Mouse (Mus musculus): ENCODE results near the gene Gm17617. TPM values are rescaled to one million over a fixed set of nuclear protein-coding genes. Genes with fewer than 3 reads are reported as not detected.

Gene Gm17617
- total RNA-seq (2014; fragmentation: Nextera tagmentation), result not detected in 2 replicates
- not detected in 2 replicates for total RNA-seq (2017)

DNA sequence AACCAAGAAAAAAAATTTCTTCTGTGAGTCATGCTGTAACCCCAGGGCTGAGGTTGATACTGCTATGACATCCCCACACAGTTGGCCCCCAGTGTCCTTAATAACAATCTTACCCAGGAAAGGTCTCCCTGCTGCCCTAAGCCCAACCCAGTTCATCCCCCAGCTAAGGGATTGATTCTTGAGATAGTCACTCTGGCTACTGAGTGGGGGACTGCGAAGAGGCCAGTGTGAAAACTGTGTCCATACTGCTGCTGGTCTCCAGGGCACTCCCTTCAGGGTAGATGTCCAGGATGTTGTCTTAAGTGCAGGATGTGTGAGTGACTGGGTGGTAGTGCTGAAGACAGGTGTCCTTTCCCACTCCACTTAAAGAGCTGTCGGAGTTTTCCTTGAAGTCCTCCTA, at the start of gene Gm17617:
Gm17617 (minus strand) TSS at position 101 of the 400 bp plus-strand sequence.
- ATAC-seq (replicated peaks; ENCODE audit: low FRiP score, low TSS enrichment, poor library complexity, severe bottlenecking), result no peak

DNA sequence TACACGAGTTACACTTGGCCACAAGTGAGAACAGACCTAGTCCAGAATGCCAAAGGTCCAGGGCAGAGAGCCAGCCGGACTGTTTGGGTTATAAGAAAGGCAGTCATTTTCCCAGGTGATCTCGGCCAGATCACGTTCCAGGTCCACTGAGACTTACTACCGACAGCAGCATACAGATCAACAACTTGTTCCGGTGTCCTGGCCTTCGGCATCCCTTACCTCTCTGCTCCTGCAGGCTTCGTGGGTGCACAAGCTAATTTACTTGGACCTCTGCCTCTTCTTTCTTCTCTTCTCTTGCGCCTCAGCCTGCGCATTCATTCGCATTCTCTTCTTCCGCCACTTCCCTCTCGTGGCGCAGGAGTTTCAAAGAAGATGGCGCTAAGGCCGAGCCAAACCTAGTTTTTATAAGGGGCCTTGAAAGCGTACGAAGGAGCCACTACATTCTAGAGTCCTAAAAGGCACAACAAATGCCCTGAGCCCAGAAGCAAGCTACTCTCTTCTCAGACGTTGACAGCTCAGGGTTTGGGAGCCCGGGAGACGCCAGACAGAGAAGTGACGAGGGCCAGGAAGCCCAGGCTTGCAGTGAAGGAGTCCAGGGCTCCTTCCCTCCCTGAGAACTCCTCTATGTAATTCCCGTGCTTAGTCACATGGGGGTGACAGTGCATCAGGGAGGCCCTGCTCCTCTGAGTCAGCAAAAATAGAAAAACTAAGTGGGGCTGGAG, 49.0 kb upstream of the Gm17617 start:
- peak; percentile 90 for ATAC-seq (replicated peaks; ENCODE audit: low FRiP score, low TSS enrichment, poor library complexity, severe bottlenecking)

DNA sequence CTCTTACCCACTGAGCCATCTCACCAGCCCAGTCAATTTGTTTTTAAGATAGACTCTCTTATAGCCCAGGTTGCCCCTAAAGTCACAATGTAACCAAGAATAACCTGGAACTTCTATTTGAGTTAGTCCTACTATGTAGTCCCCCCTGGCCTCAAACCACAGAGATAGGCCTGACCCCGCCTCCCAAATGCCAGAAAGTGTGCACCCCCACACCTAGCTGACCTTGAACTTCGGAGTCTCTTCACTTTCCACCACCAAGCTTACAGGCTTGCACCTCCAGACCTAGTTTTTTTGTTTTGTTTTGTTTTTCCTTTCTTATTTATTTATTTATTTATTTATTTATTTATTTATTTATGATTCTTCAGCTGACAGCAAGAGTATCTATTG, 48.4 kb upstream of the Gm17617 start:
- ATAC-seq (replicated peaks; ENCODE audit: low FRiP score, low TSS enrichment, poor library complexity, severe bottlenecking), result no peak

DNA sequence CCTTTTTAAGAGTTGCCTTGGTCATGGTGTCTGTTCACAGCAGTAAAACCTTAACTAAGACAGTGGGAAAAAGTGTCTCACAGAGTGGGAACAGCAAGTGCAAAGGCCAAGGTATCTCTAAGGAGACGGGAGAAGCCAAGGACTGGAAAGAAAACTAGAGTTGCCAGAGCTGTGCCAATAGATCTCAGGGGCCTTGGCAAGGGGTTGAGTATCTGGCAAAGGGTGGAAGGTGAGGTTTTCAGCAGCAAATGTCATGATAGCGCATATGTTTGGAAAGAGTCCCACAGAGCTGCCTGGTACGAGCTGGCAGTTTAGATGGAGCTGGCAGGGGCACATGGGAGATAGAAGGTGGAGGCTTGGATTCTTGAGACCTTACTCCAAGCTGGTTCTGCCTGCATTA, 46.2 kb upstream of the Gm17617 start:
- peak; percentile 25; the same call in 1 of the 2 replicates for ATAC-seq (replicated peaks; ENCODE audit: low FRiP score, low TSS enrichment, poor library complexity, severe bottlenecking)

DNA sequence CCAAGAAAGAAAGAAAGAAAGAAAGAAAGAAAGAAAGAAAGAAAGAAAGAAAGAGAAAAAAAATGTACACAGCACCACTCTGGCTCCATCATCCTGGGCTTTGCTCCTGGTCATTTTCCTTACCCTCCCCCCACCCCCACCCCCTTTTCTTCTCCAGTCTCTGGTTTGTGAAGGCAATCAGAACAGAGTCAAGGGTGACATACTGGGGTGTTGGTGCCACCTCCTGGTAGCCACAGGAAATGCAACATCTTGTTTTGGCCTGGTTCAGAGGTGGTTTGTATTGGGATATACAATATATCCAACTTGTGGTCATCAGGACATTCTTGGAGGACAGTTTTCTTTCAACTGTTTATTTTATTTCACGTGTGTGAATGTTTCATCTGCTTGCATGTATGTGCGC, 45.2 kb upstream of the Gm17617 start:
- ATAC-seq (replicated peaks; ENCODE audit: low FRiP score, low TSS enrichment, poor library complexity, severe bottlenecking), result peak; percentile 43; the same call in 1 of the 2 replicates

DNA sequence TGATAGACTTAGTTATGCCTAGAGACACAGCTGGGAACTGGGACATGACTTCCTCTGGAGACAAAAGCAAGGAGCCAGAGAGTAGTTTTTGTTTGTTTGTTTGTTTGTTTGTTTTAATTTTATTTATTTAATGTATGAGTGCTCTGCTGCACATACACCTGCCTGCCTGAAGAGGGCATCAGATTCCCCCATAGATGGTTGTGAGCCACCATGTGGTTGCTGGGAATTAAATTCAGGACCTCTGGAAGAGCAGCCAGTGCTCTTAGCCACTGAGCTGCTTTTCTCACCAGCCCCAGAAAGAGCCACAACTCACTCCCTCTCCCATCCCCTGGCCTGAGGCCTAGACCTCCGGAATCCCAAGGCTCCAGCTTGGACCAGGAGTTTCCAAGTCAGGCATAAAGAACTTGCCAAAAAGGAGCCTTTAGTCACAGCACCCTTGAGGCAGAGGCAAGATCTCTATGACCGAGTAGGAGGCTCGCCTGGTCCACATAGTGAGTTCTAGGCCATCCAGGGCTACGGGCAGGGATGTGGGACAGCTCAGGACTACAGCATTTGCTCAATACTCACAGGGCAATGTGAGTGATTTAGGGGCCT, 44.7 kb upstream of the Gm17617 start:
- ATAC-seq (replicated peaks; ENCODE audit: low FRiP score, low TSS enrichment, poor library complexity, severe bottlenecking), result no peak

DNA sequence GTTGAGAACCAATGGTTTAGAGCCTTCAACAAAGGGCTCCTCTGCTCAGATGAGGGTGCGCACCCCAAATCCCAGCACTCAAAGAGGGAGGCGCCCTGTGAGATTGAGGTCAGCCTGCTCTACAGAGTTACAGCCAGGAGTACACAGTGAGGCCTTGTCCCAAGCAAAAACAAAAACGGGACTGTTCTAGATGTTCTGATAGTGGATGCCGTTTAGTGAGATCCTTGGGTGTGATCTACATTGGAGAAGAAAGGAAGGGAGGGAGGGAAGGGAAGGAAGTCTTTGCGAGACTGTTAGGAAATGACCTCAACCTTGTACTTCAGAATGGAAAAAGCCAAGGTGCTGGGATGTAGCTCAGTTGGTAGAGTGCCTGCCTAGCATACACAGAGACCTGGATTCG, 42.9 kb upstream of the Gm17617 start:
- ATAC-seq (replicated peaks; ENCODE audit: low FRiP score, low TSS enrichment, poor library complexity, severe bottlenecking), result no peak

DNA sequence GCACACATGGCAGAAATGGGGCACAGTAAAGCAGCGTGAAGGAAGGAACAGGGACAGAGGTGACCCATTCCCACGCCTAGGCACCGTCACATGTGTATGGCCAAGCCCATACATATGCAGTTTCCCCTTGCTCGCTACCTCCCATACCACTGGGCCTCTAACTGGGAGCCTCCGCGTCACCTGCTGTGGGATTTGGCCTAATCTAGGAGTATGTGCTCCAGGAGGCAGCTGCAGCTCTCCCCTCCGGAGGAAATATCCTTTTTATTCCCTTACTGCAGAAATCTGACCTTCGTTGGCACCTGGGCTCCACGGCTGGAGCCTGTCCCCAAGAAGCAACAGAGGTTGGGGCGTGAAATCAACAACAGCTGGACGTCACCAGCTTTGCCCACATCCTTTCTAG, 41.0 kb upstream of the Gm17617 start:
- no peak for ATAC-seq (replicated peaks; ENCODE audit: low FRiP score, low TSS enrichment, poor library complexity, severe bottlenecking)

DNA sequence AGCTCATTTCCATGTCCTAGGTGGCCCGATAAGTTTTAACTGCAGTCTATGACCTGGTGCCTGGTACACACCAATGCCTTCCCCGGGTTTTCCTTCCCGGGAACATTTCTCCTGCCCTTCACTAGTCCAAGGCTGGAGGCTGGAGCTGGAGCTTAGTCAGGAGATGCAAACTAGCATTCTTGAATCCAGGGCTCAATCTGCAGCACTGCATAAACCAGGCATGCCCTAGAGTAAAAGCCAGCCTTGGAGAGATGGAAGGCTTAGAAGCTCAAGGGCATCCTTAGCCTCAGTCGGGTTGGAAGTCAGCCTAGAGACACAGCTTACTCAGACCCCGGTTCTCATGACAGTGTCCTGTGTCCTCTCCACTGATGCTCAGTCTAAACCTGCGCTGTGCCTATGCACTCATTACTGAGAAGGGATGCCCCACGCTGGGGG, 39.0 kb upstream of the Gm17617 start:
- no peak for ATAC-seq (replicated peaks; ENCODE audit: low FRiP score, low TSS enrichment, poor library complexity, severe bottlenecking)

DNA sequence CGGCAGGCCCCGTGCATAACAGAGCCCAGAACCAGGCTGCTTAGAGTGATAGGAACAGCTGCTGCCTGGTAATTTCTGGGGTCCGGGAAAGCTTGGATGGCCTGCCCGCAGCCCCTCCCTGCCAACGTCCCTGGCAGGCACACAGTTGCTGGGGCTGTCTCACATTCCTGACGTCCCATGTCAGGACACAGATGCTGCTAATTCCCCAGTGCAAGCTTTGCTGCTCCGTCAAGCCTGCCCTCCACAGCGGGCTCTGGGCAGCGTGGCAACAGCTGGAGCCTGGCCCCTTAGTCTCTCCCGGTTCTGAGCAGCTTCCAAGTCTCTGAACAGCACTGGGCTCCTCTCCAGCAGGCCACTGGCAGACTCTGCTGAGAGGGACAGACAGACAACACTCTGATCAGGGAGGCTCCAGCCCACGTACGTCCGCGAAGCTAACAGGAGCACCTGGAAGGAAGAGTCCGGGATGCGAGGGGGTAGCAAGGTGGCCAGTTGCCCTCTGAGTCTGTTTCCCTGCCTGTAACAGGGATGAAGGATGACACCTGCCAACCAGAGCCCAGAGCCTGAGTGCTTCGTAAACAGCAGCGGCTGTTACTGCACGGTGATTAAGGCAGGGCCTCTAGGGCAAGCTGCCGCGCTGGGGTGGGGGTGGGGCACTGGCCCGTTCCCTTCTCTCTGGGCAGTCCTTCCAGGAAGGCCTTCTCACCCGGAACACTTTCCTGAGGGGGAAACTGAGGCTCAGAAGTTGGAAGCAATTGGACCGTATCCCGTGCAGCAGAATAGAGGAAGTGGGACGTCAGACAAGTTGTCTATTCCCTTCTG, 38.4 kb upstream of the Gm17617 start:
- ATAC-seq (replicated peaks; ENCODE audit: low FRiP score, low TSS enrichment, poor library complexity, severe bottlenecking), result 0 out of 2 replicates have a peak, but pooled peaks have one; percentile 28

DNA sequence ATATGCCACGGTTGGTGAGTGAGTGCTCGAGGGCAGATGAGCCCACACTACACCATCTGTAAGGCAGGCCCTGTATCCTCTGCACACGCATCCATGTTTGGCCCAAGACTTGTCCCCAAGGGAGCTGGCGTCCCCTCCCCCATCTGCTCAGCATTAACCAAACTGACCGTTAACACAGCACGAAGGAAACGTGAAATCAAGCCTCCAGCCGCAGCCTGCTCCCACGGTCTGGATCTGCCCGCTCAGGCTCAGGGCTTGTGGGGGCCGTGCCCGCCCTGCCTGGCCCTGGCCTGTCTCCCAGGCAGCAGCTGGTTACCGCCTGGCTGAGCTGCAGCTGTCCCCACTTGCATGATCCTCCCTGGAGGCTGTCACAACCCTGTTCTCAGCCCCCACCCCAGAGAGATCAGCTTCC, 35.6 kb upstream of the Gm17617 start:
- no peak for ATAC-seq (replicated peaks; ENCODE audit: low FRiP score, low TSS enrichment, poor library complexity, severe bottlenecking)

DNA sequence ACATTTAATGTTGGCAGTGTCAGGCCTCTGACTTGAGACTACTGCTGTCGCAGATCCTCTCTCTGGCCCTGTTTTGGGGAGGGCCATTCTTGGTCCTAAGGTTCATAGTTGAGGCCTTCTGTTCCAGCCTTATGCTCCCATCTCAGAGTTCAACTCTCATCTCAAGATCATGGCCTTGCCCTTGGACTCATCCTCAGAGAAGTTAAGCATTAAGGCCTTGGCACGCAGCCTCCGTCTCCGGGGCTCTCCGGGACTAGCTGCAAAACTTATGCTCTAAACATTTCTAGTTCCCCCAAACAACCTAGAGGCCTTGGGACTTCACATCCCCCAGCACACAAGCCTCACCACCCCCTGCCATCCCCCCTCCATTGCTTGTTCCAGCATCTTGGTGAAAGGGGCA, 34.9 kb upstream of the Gm17617 start:
- no peak for ATAC-seq (replicated peaks; ENCODE audit: low FRiP score, low TSS enrichment, poor library complexity, severe bottlenecking)

DNA sequence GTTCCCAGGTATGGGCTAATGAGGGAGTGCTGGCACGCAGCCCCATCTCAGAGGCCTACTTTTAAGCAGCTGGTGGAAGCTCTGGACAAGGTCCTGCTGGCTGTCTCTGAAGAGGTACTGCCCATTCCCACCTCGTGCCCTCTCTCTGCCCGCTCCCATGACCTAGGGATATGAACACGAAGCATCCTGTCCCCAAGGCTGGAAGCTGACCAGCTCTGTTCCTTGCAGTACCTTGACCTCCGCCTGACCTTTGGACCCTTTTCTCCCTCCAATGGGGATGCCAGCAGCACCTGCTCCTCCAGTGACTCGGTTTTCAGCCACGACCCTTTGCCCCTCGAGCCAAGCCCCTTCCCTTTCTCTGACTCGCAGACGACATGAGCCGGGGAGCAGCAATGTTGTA, 34.5 kb upstream of the Gm17617 start:
- no peak for ATAC-seq (replicated peaks; ENCODE audit: low FRiP score, low TSS enrichment, poor library complexity, severe bottlenecking)

DNA sequence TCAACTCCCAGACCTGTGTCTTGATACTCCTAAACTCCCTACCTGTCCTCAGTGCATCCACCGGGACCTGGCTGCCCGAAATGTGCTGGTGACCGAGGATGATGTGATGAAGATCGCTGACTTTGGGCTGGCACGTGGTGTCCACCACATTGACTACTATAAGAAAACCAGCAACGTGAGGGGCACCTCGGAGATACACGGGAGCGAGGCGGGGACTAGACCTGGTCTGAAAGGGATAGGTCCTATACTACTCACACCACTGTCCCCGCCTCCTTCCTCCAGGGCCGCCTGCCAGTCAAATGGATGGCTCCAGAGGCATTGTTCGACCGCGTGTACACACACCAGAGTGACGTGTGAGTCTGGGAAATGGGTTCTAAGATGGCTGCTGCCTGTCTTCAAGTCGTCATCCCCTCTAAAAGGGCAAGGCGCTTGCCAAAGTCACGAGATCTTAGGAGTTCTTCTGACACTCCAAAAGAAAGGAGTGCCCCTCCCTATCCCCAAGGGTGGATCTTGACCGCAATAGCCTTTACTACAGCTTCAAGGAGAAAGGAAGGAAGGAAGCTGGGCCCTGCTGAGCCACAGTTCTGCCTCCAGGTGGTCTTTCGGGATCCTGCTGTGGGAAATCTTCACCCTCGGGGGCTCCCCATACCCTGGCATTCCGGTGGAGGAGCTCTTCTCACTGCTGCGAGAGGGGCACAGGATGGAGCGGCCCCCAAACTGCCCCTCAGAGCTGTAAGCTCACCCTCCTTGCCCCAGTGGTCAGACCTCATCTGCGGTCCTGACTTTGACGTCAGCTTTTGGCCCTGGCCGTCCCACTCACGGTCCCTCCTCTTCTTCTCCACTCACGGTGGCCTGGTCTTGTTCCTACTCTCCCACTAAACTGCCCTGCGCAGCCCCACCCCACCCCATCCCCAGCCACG, 33.7 kb upstream of the Gm17617 start:
- no peak for ATAC-seq (replicated peaks; ENCODE audit: low FRiP score, low TSS enrichment, poor library complexity, severe bottlenecking)

DNA sequence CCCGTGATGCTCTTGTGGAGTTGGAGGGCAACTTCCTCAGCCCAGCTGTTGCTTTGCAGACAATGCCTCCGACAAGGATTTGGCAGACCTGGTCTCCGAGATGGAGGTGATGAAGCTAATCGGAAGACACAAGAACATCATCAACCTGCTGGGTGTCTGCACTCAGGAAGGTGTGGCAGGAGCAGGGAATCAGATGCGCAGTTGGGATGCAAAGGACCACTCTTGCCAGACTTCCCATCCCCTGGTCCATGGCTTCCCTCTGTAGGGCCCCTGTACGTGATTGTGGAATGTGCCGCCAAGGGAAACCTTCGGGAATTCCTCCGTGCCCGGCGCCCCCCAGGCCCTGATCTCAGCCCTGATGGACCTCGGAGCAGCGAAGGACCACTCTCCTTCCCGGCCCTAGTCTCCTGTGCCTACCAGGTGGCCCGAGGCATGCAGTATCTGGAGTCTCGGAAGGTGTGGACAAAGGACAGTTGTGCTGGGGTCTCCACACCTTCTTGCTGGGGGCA, 32.5 kb upstream of the Gm17617 start:
- ATAC-seq (replicated peaks; ENCODE audit: low FRiP score, low TSS enrichment, poor library complexity, severe bottlenecking), result no peak

DNA sequence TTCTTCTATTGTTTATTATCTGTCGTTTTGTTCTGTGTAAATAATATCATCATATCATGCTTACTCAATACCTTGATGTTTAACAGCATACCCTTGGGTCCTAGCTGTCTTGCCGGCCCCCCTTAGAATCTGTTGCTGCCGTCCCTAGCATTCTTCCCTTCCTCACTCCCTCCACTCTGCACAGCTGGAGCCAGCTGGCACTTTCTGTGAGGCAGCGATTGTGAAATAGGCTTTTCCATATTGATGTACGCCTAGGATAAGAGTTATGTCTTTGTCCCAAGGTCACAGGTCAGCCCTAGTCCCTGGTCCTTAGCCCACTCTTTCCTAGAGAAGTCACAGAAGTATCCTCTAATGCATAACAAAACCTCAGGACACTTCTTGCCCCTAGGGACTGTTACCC, 30.2 kb upstream of the Gm17617 start:
- ATAC-seq (replicated peaks; ENCODE audit: low FRiP score, low TSS enrichment, poor library complexity, severe bottlenecking), result no peak

DNA sequence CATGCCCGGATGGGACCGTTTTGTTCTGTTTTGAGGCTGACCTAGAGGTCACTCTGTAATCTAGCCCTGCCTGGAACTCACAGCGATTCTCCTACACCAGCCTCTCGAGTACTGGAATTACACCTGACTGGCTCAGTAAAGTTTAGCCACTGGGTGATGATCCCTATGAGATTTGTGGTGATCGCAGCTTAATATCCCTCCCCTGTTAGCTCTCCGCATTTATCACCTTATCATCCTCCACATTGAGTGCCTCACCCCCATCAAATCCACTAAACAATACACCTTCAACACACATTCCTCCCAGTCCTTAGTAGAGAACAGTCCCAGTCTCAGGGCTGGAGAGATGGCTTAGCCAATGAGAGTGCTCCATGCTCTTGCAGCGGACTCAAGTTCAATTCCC, 29.0 kb upstream of the Gm17617 start:
- ATAC-seq (replicated peaks; ENCODE audit: low FRiP score, low TSS enrichment, poor library complexity, severe bottlenecking), result no peak

DNA sequence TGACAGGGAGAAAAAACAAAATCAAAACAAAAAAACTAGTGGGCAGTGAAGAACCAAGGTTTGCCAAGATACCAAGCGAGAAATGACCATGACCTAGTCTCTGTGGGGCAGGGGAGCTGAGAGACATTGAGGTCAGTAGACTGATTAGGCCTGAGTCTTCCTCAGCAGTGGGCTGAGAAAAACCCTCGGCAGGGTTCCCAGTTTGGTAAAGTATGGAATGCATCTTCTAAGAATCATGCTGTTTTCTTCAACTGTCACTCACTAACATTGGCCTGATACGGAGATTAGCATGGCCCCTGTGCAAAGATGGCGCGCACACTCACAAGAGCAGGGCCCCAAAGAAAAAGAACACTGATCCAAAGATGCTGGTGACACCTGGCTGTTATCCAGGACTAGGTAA, 20.6 kb upstream of the Gm17617 start:
- ATAC-seq (replicated peaks; ENCODE audit: low FRiP score, low TSS enrichment, poor library complexity, severe bottlenecking), result no peak

Data from megakaryocyte-erythroid progenitor cell, adult 5-6 weeks (primary cell).